Mouse (Mus musculus) neutrophil, adult 5-6 weeks (primary cell): ENCODE measurements at regions not wholly inside any gene's neighbourhood (a gene's known extent, or its start where the extent isn't known, plus 50 kb on each side); places are given as distances from the start of the nearest gene placed in this dataset.

ENCODE experiments used
- ATAC-seq: fragments of 151-379, 151-347 bp; 2 replicates; pipeline ENCODE4 v1.8.0; 2017; ENCODE audit warnings: mild to moderate bottlenecking, moderate TSS enrichment; ENCODE audit not compliant: insufficient number of reproducible peaks, poor library complexity, low FRiP score, severe bottlenecking; ENCODE audit errors: extremely low read depth

DNA sequence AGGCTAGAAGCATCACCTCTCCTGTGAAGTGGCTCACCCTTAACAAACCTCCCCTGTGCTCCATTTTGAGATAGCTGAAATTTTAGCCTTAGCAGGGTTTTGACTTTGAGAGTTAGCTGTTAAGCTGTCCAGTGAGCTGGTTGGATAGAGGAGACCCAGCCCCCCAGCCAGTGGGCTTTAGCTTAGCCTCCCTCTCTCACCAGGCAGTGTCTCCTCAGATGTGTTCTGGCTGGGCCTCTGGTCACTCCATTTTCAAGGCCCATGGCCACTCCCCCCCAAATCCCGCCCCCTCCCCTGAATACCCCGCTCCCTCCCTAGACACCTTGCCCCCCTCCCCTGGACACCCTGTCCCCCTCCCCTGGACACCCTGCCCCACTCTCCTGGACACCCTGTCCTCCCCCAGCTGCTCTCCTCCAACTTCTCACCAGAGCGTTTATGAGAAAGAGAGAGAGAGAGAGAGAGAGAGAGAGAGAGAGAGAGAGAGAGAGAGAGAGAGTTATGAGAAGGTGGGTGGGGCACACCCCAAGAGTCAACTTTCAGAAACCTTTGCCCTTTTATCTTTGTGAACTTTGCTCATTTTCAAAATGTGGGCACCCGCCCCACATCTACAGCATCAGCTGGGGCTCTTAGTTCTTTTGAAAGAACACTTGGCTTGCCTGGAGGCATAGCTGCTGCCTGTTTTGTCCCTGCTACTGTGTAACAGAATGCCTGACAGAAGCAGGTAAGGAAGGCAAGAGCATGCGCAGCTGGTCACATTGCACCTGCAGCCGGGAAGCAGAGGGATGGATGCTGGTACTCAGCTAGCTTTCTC lies 161.3 kb downstream of the Gadd45g start:
- no peak for ATAC-seq

DNA sequence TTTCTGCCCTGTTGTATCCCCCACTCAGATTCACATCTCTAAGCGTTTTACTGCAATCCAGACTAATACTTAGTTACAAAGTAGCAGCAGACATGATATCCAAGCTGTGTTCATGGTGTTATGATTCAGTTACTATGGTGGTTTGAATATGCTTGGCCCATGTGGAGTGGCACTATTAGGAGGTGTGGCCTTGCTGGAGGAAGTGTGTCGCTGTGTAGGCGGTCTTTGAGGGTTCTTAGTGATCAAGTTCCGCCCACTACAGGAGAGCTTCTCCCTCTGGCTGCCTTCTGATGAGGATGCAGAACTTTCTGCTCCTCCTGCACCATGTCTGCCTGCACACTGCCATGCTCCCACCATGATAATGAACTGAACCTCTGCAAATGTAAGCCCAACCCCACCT lies 162.8 kb downstream of the Gadd45g start:
- ATAC-seq = no peak

DNA sequence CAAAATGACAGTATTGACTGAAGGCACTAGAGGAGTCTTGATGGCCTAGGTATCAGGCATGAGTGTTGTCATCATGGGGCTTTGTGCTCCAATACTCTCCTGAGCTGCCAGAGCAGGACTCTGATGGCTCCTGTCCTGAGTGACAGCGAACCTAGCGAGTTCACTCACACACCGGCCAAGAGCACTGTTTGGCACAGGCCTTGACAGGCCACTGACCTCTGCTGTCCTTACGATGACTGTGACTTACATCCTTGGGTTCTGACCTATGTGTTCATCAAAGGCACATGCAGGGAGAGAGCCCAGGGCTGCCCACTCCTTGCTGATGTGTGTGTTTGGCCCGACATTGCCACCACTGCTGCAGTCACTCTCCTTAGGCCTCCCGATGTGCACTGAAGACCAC lies 163.3 kb downstream of the Gadd45g start:
- ATAC-seq = no peak

DNA sequence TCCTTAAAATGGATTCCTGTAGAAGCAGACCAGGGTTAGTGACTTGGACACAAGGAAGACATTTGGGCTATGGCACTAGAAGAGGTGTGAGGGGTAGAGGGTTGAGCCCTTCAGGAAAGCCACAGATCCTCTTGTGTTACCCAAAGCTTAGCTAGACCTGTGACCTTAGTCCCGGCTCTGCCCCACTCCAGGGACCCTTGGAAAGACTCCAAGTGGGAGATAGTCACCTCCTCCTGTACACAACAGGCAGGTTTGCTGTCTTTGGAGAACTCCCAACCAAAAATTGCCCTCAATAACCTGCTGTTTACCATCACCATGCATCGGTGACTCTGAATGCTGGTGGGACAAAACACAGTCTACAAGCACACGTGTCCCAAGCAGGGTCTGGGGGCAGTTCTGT lies 164.5 kb downstream of the Gadd45g start:
- no peak for ATAC-seq

DNA sequence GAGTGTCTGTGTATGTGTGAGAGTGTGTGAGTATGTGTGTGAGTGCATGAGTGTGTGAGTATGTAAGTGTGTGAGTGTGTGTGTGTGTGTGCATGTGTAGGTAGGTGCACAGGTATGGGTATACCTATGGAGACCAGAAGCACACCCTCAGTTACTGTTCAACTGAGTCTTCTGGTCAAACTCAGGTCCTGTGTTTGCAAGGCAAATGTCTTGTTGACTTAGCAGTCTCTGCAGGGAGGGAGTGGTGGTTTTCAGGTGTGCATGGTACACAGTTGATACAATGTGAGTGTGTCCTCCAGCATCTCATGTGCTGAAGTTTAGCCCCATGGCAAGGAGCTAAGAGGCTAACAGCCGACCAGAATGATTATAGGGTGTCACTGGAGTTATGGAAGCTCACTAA lies 166.7 kb downstream of the Gadd45g start:
- no peak for ATAC-seq

DNA sequence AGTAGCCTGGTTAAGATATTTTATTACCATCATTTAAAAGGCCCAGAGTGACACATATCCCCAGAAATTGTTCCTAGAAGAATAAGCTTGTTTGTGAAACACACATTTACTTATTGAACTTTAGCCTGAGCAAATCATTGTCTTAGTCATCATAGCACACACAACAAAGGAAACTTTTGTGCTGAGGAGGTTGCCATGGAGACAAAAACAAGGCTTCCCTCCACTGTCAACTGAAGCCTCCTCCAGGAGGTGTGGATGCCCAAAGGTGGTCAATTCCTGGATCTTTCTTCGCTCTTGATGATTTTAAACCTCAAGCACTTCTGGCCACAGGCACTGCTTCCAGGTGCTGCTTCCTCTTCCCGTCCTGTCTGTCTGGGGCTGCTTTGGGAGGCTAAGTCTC lies 167.3 kb downstream of the Gadd45g start:
- ATAC-seq = no peak

DNA sequence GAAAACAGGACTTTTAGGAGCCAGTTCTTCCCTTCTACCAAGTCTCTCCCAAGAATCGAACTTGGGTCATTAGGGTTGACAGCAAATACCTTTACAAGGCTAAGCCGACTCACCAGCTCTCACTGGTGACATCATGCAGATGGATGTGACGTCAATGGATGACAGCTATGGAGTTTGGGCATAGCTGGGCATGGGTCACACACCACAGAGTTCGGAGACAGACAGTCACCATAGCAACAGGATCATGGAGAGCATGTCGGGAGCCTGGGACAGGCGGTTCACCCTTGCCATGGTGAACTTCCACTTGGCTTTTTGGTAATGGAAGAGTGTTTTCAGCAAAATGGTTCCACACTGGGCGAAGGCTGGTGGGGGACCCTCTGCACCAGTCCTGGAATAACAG lies 168.1 kb downstream of the Gadd45g start:
- no peak for ATAC-seq

DNA sequence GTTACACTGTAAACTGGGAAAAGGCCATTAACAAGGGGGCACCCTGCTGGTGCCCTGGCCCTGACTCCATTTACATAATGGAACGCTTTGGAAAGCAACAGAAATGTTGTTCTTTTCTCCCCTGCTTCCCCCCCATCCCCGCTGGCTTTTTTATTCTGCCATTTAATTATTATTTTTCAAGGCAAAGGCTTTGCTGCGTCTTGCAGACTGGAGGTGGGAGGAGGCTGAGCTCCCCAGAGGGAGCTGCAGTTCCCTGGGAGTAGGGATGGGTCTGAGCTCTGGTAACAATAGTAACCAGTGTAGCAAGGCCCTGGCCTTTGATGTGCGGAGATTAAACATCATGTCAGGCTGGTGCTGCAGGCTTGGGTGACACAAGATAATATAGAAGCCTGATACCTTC lies 168.6 kb downstream of the Gadd45g start:
- ATAC-seq = no peak

DNA sequence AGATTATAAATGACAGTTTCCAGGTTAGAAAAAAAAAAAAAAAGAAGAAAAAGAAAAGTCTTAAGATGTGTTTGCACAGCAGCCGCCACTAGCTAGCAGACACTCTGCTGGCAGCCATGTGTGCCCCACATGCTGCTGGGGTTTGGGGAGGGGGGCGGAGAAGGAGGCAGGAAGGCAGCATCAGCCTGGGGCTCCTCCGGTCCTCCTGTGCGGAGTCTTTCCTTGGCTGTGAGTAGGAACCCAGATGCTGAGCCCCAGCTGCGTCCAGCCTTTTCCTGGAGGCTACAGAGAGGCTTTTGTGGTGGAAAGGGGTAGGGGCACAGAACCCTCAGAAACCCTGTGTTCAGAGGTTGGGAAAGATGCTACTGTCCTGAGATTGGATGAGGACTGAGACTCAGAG lies 169.0 kb downstream of the Gadd45g start:
- no peak for ATAC-seq

DNA sequence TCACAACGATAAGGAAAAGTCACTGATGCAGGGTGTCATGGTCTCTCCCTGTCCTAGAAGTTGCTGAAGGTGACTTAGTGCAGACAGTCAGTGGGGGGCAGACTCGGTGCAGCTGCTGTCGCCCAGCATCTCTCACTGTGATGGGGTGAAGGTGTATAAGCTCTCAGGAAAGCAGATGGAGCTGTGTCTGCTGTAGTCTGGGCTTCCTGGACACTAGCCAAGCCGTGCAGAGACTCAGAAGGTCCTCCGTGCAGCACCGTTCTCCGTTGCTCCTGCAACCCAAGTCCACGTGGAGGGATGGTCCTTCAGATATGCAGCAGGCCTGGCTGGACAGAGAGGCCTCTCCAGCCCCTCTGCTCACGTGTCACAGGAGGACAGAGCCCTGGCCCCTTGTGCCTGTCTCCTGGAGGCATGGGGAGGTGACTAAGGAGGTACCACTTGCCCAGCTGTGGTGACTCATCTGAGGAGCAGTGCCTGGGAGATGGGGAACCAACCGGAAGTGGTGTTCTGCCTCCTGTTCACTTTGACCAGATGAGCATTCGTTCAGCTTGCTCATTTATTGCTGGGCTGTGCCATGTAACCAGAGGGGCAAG lies 171.2 kb downstream of the Gadd45g start:
- ATAC-seq = no peak

DNA sequence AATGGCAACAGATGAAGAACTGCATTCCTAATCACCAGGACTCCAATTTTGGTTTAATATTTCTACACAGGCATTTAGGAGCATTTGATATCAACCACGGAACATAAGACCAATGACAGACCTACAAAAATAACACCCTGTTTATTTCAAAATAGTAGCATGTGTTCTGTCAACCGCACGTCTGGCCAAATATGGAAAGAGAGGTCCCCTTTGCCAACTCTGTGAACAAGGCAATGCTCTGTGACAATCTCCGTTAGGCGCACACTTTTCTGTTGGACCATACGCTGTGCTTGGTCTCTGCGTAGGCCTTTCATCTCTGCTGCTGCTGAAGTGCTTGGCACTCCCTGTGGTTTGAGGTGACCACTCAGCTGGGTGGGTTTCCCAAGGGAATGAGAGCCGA lies 173.2 kb downstream of the Gadd45g start:
- ATAC-seq = no peak

DNA sequence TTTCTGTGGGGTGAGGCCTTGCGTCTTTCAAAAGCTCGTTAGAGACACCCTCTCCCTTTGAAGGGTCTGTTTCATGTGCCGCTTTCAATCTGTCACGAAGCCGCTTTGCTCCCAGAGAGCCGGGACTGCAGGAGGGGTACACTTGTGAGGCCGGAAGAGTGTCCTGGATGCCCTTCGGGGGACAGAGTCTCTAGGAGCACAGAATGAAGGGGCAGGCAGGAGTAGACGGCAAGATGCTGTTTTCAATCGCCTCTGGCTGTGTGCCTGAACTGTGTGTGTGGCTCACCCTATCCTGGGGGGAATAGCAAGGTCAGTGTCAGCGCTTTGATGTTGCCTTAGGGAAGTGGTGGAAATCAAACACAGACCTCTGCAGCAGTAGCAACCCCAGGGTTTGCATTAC lies 174.7 kb downstream of the Gadd45g start:
- ATAC-seq = no peak

DNA sequence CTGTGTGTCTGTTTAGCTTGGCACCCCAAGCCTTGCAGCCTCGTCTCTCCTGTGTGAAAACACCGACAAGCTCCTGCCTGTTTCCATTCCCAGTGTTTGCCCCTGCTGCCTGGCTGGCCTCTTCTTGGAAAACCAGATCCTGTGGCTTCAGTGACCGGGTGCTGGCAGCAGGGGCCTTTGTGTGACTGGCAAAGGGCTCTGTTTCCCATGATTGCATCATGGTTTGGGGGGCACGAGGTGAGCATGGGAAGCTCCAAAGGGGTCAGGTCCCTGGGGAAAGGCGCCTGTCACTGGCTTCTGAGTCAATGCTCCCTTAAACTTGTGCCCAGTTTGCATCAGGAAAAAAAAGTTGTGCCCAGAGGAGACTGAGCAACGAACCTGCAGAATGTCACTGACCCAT lies 175.3 kb downstream of the Gadd45g start:
- no peak for ATAC-seq

DNA sequence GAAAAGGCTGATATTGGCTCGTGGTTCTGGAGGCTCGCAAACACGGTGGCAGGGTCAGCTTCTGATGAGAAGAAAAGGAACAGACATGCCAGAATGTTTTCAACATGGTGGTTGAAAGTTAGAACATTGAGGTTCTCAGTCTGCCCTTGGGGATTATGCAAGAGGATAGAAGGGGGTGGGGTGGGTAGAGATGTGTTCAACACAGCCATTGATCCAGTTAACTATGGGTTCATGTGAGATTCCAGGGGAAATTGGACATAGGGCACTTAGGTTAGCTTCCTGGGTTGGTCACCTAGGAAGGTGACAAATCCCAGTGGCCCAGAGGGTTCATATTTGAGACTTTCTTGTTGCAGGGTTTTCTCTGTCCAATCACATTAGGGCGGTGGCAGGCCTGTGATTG lies 176.1 kb downstream of the Gadd45g start:
- ATAC-seq = no peak

DNA sequence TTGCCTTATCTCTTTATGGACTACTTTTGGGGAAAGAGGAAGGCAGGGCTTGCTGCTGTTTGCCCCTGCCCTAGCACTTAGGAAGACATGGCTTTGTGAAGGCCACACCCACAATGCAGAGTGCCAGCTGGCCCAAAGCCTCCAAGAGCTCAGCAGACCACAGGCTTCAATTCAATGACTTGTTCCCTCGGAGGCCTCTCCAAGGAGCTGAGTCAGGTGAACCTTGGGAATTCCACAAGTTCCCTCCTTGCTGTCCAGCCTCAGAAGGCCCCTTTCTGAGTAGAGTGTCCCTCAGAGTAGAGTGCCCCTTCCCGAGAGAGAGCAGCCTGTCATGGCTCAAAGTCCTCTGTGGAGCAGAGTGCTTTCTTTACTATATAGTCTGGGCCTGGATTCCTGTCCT lies 177.9 kb downstream of the Gadd45g start:
- ATAC-seq = no peak

DNA sequence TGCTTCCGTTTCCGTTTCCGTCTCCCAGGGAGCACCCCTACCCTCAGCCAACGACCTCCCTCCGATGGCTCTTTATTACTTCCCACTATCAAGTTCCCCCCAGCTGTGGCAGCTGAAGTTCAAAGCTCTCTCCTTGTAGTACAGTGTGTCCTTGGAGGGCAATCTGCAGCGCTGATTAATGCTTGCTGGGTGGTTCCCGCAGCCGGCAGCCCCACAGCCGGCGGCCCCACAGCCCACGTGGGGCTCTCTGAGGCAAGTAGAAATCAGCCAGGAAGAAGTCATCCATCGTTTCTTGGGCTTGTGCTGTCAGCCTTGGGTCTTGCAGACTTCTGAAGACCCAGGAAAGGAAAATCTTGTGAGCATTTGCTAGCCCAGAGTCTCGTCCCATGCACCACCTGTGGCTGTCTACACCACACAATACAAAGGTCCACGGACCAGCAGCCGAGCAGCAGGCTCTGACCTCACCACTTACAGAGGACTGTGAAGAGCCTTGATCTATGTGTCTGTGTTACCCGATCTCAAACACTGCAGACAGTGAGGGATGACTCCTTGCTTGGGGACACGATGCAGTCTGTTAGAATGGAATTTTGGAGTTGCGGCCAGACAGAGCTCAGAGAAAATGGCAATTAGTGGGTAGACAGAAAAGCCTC lies 178.5 kb downstream of the Gadd45g start:
- peak; percentile 31 for ATAC-seq

DNA sequence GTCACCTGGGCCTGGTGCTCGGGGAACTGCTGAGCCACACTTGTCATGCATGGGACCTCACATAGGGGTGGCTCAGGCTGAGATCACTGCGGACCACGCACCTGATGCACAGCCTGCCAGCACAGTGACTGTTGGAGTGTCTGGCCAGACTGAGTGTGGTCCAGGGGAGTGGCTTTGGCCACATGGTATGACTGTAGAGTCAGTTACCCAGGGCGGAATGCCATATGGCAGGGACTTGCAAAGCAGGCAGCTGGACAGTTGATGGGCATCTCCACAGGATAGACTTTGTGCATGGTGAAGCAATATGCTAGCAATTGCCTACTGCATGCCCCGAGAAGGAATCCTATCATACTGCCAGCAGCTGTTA lies 179.0 kb downstream of the Gadd45g start:
- no peak for ATAC-seq

DNA sequence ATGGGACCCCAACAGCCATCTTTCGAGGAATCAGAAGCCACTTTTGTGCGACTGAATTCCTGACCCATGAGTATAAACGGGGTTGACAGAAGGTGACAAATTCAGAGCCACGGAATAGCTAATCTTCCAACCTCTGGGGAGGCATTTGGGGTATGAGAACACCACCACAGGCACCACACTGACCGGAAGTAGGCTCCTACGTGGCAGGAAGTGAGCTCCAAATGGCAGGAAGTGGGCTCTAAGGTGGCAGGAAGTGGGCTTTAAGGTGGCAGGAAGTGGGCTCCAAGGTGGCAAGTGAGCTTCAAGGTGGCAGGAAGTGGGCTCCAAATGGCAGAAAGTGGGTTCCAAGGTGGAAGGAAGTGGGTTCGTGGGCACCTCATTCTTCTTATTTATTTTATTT lies 179.8 kb downstream of the Gadd45g start:
- ATAC-seq = peak; percentile 57

DNA sequence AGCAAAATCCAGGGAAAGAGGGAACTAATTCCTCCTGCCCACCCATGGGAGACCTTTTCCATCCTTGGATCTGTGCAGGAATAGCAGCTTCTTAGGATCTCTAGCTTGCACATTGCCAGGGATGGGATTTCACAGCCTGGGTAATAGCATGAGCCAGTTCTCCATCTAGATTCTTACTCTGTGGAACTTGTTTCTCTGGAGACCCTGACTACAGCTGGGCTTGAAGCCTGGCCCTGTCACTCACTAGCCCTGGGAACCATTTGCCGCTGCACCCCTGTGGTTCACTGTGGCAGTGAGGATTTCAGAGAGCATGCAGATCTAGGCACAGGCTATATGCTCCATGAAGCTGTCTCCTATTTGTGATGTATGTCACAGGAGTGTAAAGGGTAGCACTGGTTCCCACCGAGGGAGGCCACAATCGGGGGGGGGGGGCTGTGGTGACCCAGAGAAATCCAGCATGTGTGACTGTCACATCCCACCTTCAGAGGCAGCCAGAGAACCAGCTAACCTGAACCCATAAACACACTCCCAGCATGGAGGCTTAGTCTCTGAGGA lies 183.5 kb downstream of the Gadd45g start:
- no peak for ATAC-seq

DNA sequence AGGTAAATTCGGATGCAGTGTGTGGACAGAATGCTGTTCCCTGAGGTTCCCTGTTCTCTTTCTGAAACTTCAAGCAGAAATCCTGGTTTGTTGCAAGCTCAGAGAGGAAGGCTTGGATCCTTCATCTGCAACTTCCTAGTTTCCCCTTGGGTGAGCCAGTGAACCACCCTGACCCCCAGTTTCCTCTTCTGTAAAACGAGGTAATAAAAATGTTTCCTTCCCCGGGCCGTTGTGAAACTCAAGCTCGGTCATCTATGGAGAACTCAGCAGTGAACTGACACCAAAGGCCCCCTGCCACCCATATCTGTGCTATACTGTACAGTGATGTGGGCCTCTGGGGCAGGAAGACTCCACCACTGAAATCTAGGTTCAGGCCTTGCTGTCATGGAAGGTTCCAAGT lies 185.0 kb downstream of the Gadd45g start:
- ATAC-seq = peak; percentile 25; the same call in 1 of the 2 replicates
